Mouse (Mus musculus) stomach, postnatal 0 days (tissue): Measurements from ENCODE around the gene Osm. TPM values are rescaled to one million over a fixed set of nuclear protein-coding genes. Genes with fewer than 3 reads are reported as not detected.

ENCODE experiments used
- ATAC-seq: fragments of 200-750 bp; cut with Nextera tagmentation; 2 replicates; pipeline ENCODE4 v1.8.0; 2017; ENCODE audit not compliant: low FRiP score, low TSS enrichment
- DNase-seq: peaks from one replicate; pipeline ENCODE4 v3.0.0-alpha.2; 2016; ENCODE audit warnings: low spot score
- H3K27ac ChIP-seq: fragments of 300-500 bp; sonication (generic); replicated peaks from 2 replicates; pipeline ENCODE4 v1.5.1; 2014; ENCODE audit warnings: mild to moderate bottlenecking, control low read depth
- H3K27me3 ChIP-seq: fragments of 300-500 bp; sonication (generic); 2 replicates; pipeline ENCODE4 v1.6.1; 2014; ENCODE audit warnings: low read length; ENCODE audit not compliant: control insufficient read depth, insufficient read depth
- H3K36me3 ChIP-seq: fragments of 300-500 bp; sonication (generic); 2 replicates; pipeline ENCODE4 v1.6.1; 2014; ENCODE audit warnings: low read length, mixed read lengths; ENCODE audit not compliant: control insufficient read depth, insufficient read depth
- H3K4me1 ChIP-seq: fragments of 300-500 bp; sonication (generic); replicated peaks from 2 replicates; pipeline ENCODE4 v1.6.1; 2014; ENCODE audit warnings: antibody characterized with exemption; ENCODE audit not compliant: control insufficient read depth, insufficient read depth
- H3K4me2 ChIP-seq: fragments of 300-500 bp; sonication (generic); replicated peaks from 2 replicates; pipeline ENCODE4 v1.6.1; 2014; ENCODE audit warnings: low read depth, mild to moderate bottlenecking, control low read depth, moderate library complexity
- H3K4me3 ChIP-seq: fragments of 300-500 bp; sonication (generic); 2 replicates; pipeline ENCODE4 v1.5.1; 2014; ENCODE audit warnings: low read depth, low read length, control low read depth
- H3K9ac ChIP-seq: fragments of 300-500 bp; sonication (generic); 2 replicates; pipeline ENCODE4 v1.6.1; 2014; ENCODE audit warnings: mild to moderate bottlenecking, low read length, control low read depth, mixed read lengths
- H3K9me3 ChIP-seq: fragments of 300-500 bp; sonication (generic); 2 replicates; pipeline ENCODE4 v1.6.1; 2016; ENCODE audit warnings: low read length; ENCODE audit not compliant: control insufficient read depth
- CTCF ChIP-seq: IDR thresholded peaks from 2 replicates; pipeline ENCODE4 v1.5.1; 2016; ENCODE audit warnings: antibody characterized with exemption, low read depth, mild to moderate bottlenecking, moderate library complexity
- EP300 ChIP-seq: optimal IDR thresholded peaks from 2 replicates; pipeline ENCODE3; 2016; ENCODE audit warnings: antibody characterized with exemption
- WGBS: fragments of 180-500 bp; shearing (Covaris S2); extraction: QIAGEN DNeasy Blood & Tissue Kit; methylation state at CpG from one replicate; pipeline ENCODE4 v1.1.7; 2014; 5-methylcytosine and 5-hydroxymethylcytosine counted together
- polyA plus RNA-seq: library from polyadenylated mRNA; unstranded; fragments of >200 nt; fragmentation: Nextera tagmentation; extraction: Ambion mirVana; gene quantifications from 2 replicates; pipeline ENCODE4 v1.2.1, GENCODE M21; 2015

Gene Osm
- polyA plus RNA-seq, 1 experiment from 2014 or later = 0.05 TPM

DNA sequence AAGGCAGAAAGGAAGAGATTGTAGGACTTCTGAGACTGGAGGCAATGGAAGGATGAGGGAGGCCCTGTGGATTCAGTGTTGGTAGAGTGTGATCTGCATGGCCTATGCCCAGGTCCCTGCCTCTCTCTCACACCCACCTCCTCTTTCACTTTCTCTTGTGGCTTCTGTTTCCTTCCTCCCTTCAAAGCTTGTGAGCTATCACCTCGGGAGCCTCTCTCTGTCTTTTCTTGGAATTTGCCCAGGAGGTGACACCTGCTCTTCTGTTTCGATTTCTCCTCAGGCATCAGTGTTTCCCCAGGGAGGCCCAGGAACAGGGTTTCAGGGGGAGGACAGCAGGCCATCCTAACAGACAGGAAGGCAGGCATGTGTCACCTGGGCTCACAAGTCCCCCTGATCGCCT is 53.1 kb downstream of the Osm start:
- Histone ChIP-seq H3K9ac (no peak overlapping the region), H3K4me2 (no peak overlapping the region), H3K27me3 (no peaks in the 10 kb centered on the region), H3K4me3 (no peak overlapping the region), H3K36me3 (no peaks in the 10 kb centered on the region), H3K27ac (no peak overlapping the region), H3K9me3 (no peaks in the 10 kb centered on the region), H3K4me1 (no peaks in the 10 kb centered on the region; the same call in 1 of the 2 replicates)
- no peak for DNase-seq
- 55% methylated on average over 3 of the region's 3 CpGs for WGBS
- TF ChIP-seq CTCF (no peak), EP300 (no peak)
- ATAC-seq = no peak

Other genes starting within 250 kb of the Osm start
- 2.5 and 3.8 TPM in 2 replicates for gene Sec14l4, start 205.0 kb upstream of the Osm start, polyA plus RNA-seq
- 0.12 and 0.15 TPM in 2 replicates for gene Sec14l3, start 171.6 kb upstream of the Osm start, polyA plus RNA-seq
- gene Mtfp1, start 141.0 kb upstream of the Osm start, polyA plus RNA-seq = 19.0 and 19.1 TPM in 2 replicates
- 0.95 and 1.5 TPM in 2 replicates for gene Sec14l2, start 113.0 kb upstream of the Osm start, polyA plus RNA-seq
- gene Rnf215, start 101.2 kb upstream of the Osm start, polyA plus RNA-seq = 19.6 and 23.2 TPM in 2 replicates
- gene Ccdc157, start 76.1 kb upstream of the Osm start, polyA plus RNA-seq = 2.1 and 2.2 TPM in 2 replicates
- gene Sf3a1, start 76.1 kb upstream of the Osm start, polyA plus RNA-seq = 16.0 and 16.5 TPM in 2 replicates
- gene Tbc1d10a, start 49.6 kb upstream of the Osm start, polyA plus RNA-seq = 35.1 and 38.5 TPM in 2 replicates
- gene Castor1, start 18.2 kb upstream of the Osm start, polyA plus RNA-seq = 9.6 and 9.7 TPM in 2 replicates
- 0.61 and 1.1 TPM in 2 replicates for gene Lif, start 21.1 kb downstream of the Osm start, polyA plus RNA-seq
- gene Hormad2, start 204.7 kb downstream of the Osm start, polyA plus RNA-seq = 0.11 and 0.51 TPM in 2 replicates